Mouse (Mus musculus) limb, embryonic 15.5 days (tissue): ENCODE data around the gene Fras1. TPM values are rescaled to one million over a fixed set of nuclear protein-coding genes. Genes with fewer than 3 reads are reported as not detected.

ENCODE experiments used
- ATAC-seq: fragments of 200-750 bp; cut with Nextera tagmentation; 2 replicates; pipeline ENCODE4 v1.8.0; 2017; ENCODE audit warnings: low read depth, moderate TSS enrichment; ENCODE audit not compliant: insufficient number of reproducible peaks, low FRiP score, low TSS enrichment
- H3K27ac ChIP-seq: fragments of 300-500 bp; sonication (generic); 2 replicates; pipeline ENCODE4 v1.5.1; 2015; ENCODE audit warnings: moderate library complexity, mild to moderate bottlenecking, inconsistent platforms
- H3K27me3 ChIP-seq: fragments of 300-500 bp; sonication (generic); 2 replicates; pipeline ENCODE4 v1.6.1; 2015; ENCODE audit warnings: inconsistent platforms
- H3K36me3 ChIP-seq: fragments of 300-500 bp; sonication (generic); 2 replicates; pipeline ENCODE4 v1.6.1; 2015; ENCODE audit warnings: inconsistent platforms
- H3K4me1 ChIP-seq: fragments of 300-500 bp; sonication (generic); 2 replicates; pipeline ENCODE4 v1.6.1; 2015; ENCODE audit warnings: inconsistent platforms
- H3K4me2 ChIP-seq: fragments of 300-500 bp; sonication (generic); 2 replicates; pipeline ENCODE4 v1.6.1; 2015; ENCODE audit warnings: mild to moderate bottlenecking, inconsistent platforms
- H3K4me3 ChIP-seq: fragments of 300-500 bp; sonication (generic); 2 replicates; pipeline ENCODE4 v1.5.1; 2015; ENCODE audit warnings: mild to moderate bottlenecking, inconsistent platforms
- H3K9ac ChIP-seq: fragments of 300-500 bp; sonication (generic); 2 replicates; pipeline ENCODE4 v1.6.1; 2015; ENCODE audit warnings: inconsistent platforms
- H3K9me3 ChIP-seq: fragments of 300-500 bp; sonication (generic); 2 replicates; pipeline ENCODE4 v1.6.1; 2016; ENCODE audit warnings: inconsistent platforms
- WGBS: fragments of 180-500 bp; shearing (Covaris S2); methylation state at CpG from one replicate; pipeline ENCODE4 v1.1.7; 2015; 5-methylcytosine and 5-hydroxymethylcytosine counted together
- polyA plus RNA-seq: library from polyadenylated mRNA; unstranded; fragments of >200 nt; fragmentation: Nextera tagmentation; extraction: Ambion mirVana; gene quantifications from 2 replicates; pipeline ENCODE4 v1.2.1, GENCODE M21; 2015

Fras1 gene
- polyA plus RNA-seq, 1 experiment from 2014 or later, result 21.2 TPM

GRCm38 (mm10) chr5:96712799-96713198 is 339.0 kb downstream of the Fras1 start:
- H3K36me3 ChIP-seq, result peaks cover 4% of the 10 kb centered on the region; the same call in 1 of the 2 replicates
- no peak overlapping the region for H3K4me2 ChIP-seq
- no peaks in the 10 kb centered on the region for H3K27me3 ChIP-seq
- ATAC-seq, result no peak
- H3K9ac ChIP-seq, result no peak overlapping the region
- no peak overlapping the region for H3K4me3 ChIP-seq
- no peaks in the 10 kb centered on the region for H3K9me3 ChIP-seq
- 87% methylated on average over 4 of the region's 4 CpGs for WGBS
- H3K4me1 ChIP-seq, result no peaks in the 10 kb centered on the region
- H3K27ac ChIP-seq, result no peak overlapping the region

- H3K9ac ChIP-seq, result no peak overlapping the region
- peaks cover 6% of the 10 kb centered on the region; the same call in 1 of the 2 replicates for H3K36me3 ChIP-seq
- H3K27ac ChIP-seq, result no peak overlapping the region
- no peaks in the 10 kb centered on the region for H3K9me3 ChIP-seq
- WGBS, result 62% methylated on average over 8 of the region's 8 CpGs
- no peak overlapping the region for H3K4me3 ChIP-seq
- H3K4me1 ChIP-seq, result no peaks in the 10 kb centered on the region
- H3K4me2 ChIP-seq, result no peak overlapping the region
- H3K27me3 ChIP-seq, result no peaks in the 10 kb centered on the region
- no peak for ATAC-seq
These were observed 342.7 kb downstream of the Fras1 start for GRCm38 (mm10) chr5:96716273-96717034.

GRCm38 (mm10) chr5:96717690-96718089 is 343.9 kb downstream of the Fras1 start:
- no peak overlapping the region for H3K27ac ChIP-seq
- no peak overlapping the region for H3K4me3 ChIP-seq
- H3K9me3 ChIP-seq, result no peaks in the 10 kb centered on the region
- H3K4me2 ChIP-seq, result no peak overlapping the region
- H3K36me3 ChIP-seq, result peaks cover 6% of the 10 kb centered on the region; the same call in 1 of the 2 replicates
- no peaks in the 10 kb centered on the region for H3K4me1 ChIP-seq
- WGBS, result 91% methylated on average over 4 of the region's 4 CpGs
- no peak for ATAC-seq
- H3K27me3 ChIP-seq, result no peaks in the 10 kb centered on the region
- no peak overlapping the region for H3K9ac ChIP-seq

- H3K27me3 ChIP-seq, result no peaks in the 10 kb centered on the region
- 82% methylated on average over 5 of the region's 5 CpGs for WGBS
- H3K4me3 ChIP-seq, result no peak overlapping the region
- no peaks in the 10 kb centered on the region for H3K4me1 ChIP-seq
- H3K27ac ChIP-seq, result no peak overlapping the region
- no peaks in the 10 kb centered on the region for H3K9me3 ChIP-seq
- no peak overlapping the region for H3K4me2 ChIP-seq
- ATAC-seq, result no peak
- no peak overlapping the region for H3K9ac ChIP-seq
- H3K36me3 ChIP-seq, result peaks cover 6% of the 10 kb centered on the region; the same call in 1 of the 2 replicates
These were observed 344.8 kb downstream of the Fras1 start for GRCm38 (mm10) chr5:96718601-96719000.

- H3K27ac ChIP-seq, result no peak overlapping the region
- H3K9me3 ChIP-seq, result no peaks in the 10 kb centered on the region
- H3K4me2 ChIP-seq, result no peak overlapping the region
- H3K4me1 ChIP-seq, result no peaks in the 10 kb centered on the region
- H3K9ac ChIP-seq, result no peak overlapping the region
- no peak for ATAC-seq
- H3K36me3 ChIP-seq, result peaks cover 6% of the 10 kb centered on the region; the same call in 1 of the 2 replicates
- no peaks in the 10 kb centered on the region for H3K27me3 ChIP-seq
- 88% methylated on average over 5 of the region's 5 CpGs for WGBS
- no peak overlapping the region for H3K4me3 ChIP-seq
These were observed 345.5 kb downstream of the Fras1 start for GRCm38 (mm10) chr5:96719221-96719620.

- H3K4me3 ChIP-seq, result no peak overlapping the region
- 72% methylated on average over 3 of the region's 3 CpGs for WGBS
- peaks cover 6% of the 10 kb centered on the region; the same call in 1 of the 2 replicates for H3K36me3 ChIP-seq
- no peaks in the 10 kb centered on the region for H3K27me3 ChIP-seq
- no peak for ATAC-seq
- H3K27ac ChIP-seq, result no peak overlapping the region
- H3K9me3 ChIP-seq, result no peaks in the 10 kb centered on the region
- no peak overlapping the region for H3K4me2 ChIP-seq
- H3K9ac ChIP-seq, result no peak overlapping the region
- no peaks in the 10 kb centered on the region for H3K4me1 ChIP-seq
These were observed 348.9 kb downstream of the Fras1 start for GRCm38 (mm10) chr5:96722690-96723089.

GRCm38 (mm10) chr5:96739138-96739878 is 365.6 kb downstream of the Fras1 start:
- Histone ChIP-seq H3K9ac (no peak overlapping the region), H3K9me3 (no peaks in the 10 kb centered on the region), H3K4me1 (no peaks in the 10 kb centered on the region), H3K4me3 (no peak overlapping the region), H3K27ac (no peak overlapping the region), H3K36me3 (0 out of 2 replicates have a peak, but pooled peaks cover 7% of the 10 kb centered on the region), H3K4me2 (no peak overlapping the region), H3K27me3 (no peaks in the 10 kb centered on the region)
- WGBS, result 92% methylated on average over 15 of the region's 15 CpGs
- no peak for ATAC-seq

- Histone ChIP-seq H3K4me3 (no peak overlapping the region), H3K27ac (no peak overlapping the region), H3K36me3 (0 out of 2 replicates have a peak, but pooled peaks cover 7% of the 10 kb centered on the region), H3K9me3 (no peaks in the 10 kb centered on the region), H3K4me1 (no peaks in the 10 kb centered on the region), H3K9ac (no peak overlapping the region), H3K27me3 (no peaks in the 10 kb centered on the region), H3K4me2 (no peak overlapping the region)
- 73% methylated on average over 8 of the region's 8 CpGs for WGBS
- ATAC-seq, result no peak
These were observed 373.6 kb downstream of the Fras1 start for GRCm38 (mm10) chr5:96747195-96747984.

GRCm38 (mm10) chr5:96757615-96758014 is 383.9 kb downstream of the Fras1 start:
- no peak overlapping the region for H3K9ac ChIP-seq
- H3K9me3 ChIP-seq, result no peaks in the 10 kb centered on the region
- H3K4me1 ChIP-seq, result no peaks in the 10 kb centered on the region
- no peaks in the 10 kb centered on the region for H3K27me3 ChIP-seq
- no peak overlapping the region for H3K4me2 ChIP-seq
- WGBS, result 68% methylated on average over 7 of the region's 7 CpGs
- no peak overlapping the region for H3K4me3 ChIP-seq
- H3K36me3 ChIP-seq, result peaks cover 4% of the 10 kb centered on the region; the same call in 1 of the 2 replicates
- no peak for ATAC-seq
- no peak overlapping the region for H3K27ac ChIP-seq

GRCm38 (mm10) chr5:96762021-96762420 is 388.3 kb downstream of the Fras1 start:
- H3K36me3 ChIP-seq, result peaks cover 4% of the 10 kb centered on the region; the same call in 1 of the 2 replicates
- no peaks in the 10 kb centered on the region for H3K4me1 ChIP-seq
- no peak overlapping the region for H3K9ac ChIP-seq
- ATAC-seq, result no peak
- no peaks in the 10 kb centered on the region for H3K9me3 ChIP-seq
- 90% methylated on average over 1 of the region's 1 CpGs for WGBS
- no peak overlapping the region for H3K4me3 ChIP-seq
- H3K4me2 ChIP-seq, result no peak overlapping the region
- H3K27me3 ChIP-seq, result no peaks in the 10 kb centered on the region
- no peak overlapping the region for H3K27ac ChIP-seq

- no peaks in the 10 kb centered on the region for H3K27me3 ChIP-seq
- H3K4me2 ChIP-seq, result no peak overlapping the region
- H3K4me3 ChIP-seq, result no peak overlapping the region
- no peaks in the 10 kb centered on the region for H3K4me1 ChIP-seq
- H3K27ac ChIP-seq, result no peak overlapping the region
- H3K9ac ChIP-seq, result no peak overlapping the region
- H3K36me3 ChIP-seq, result 0 out of 2 replicates have a peak, but pooled peaks cover 4% of the 10 kb centered on the region
- WGBS, result 62% methylated on average over 10 of the region's 10 CpGs
- no peaks in the 10 kb centered on the region for H3K9me3 ChIP-seq
- no peak for ATAC-seq
These were observed 395.2 kb downstream of the Fras1 start for GRCm38 (mm10) chr5:96768846-96769471.
